Mouse (Mus musculus) frontal cortex, postnatal 36 days (tissue): Measurements from ENCODE around the gene Gipc3.
A peak's percentile ranks its signal among the peaks of the same experiment; 100 is the strongest.

Experiments
- DNase-seq, 2 experiments: peaks; one replicate each; pipeline ENCODE4 v3.0.0; 2022; ENCODE audit warnings: low spot score in 2 of 2

Gipc3 gene

DNA sequence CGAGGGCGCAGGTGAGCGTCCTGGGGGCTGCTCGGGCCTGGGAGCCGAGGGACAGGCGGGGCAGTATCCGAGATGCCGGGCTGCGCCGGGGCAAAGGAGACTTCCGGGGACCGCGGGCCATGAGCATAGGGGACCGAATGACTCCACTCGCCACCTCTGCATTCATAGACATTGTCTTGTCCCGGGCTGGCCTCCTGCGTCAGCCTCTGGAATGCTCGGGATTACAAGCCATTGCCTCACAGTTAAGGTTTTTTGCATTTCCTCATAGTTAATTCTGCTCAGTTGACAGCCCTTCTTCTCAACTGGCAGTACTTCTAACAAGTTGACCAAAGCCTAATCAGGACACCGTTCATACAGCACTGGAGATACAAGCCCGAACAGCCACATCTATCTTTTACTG is 21.6 kb downstream of the Gipc3 start:
- no peak for DNase-seq

DNA sequence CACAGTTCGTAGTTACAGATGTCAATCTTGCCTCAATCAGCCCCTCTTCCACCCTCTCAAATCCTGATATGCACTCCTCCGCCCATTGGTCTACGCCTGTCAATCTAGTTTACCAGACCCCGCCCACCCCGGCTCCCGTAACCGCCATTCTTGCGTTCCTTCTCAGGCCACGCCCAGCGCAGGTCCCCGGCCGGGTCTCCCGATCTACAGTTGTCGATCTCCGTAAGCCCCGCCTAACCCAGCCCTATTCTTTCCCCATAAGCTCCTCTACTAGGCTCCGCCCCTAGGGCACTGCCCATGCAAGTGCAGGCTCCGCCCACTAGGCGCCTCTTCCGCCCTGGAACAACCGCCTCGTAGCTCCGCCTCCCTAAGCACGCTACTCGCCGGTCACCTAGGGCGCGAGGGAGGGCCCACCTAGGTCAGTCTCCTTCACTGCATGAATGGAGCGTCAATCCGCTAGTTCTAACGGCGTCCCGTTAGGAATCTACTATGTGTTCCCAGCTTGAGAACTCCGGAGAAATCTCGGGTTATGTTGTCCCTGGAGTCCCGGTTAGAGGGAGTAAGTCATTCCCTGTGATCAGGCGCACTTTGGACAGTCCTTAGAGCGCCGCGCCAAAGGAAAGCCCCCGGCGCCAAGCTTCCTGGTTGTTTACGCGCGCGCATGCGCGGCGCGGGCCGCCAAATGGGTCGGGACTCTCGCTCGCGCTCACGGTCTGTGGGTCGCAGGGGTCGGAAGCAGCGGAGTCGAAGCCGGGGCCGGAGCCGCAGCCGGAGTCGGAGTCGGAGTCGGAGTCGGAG is 22.3 kb downstream of the Gipc3 start, which contains the start of gene Cactin:
Gene Cactin, plus strand, starts transcription at position 554 of the 798 bp plus-strand sequence.
- peak; percentile 98 to 99 for DNase-seq

DNA sequence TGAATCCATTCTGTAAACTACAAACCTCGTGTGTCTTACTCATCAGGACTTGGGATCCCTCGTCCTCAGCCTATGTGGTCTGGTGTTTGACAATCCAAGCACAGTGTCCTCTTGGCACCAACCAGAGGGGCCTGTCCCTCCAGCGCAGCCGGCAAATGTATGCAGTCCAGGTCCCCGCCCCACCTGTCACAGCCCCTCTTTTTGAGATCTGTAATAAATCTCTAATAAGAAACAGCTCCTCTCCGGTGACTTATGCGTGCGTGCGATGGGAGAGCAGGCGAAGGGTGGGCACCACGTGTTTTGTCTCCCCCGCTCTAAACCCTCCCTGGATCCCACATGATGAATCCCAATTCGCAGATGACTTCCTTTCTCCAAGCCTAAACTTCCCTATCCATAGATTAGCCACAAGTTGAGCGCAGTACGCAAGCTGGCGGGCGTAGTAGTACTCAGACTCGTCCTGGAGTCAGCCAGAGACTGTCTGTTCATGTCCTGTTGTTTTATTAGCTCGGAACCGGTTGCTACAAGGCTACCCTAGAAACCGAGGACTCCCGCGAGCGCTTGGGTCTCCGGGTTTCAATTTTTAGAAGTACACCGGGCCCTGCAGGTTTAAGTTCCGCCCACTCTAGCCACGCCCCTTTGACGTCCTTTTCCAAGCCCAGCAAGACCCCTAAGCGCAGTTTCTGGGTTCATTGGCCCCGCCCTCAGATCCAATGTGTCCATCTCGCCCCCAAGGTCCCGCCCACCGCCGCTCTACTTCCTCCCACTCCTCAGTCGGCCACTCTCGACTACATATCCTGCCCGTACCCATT is 23.1 kb downstream of the Gipc3 start:
- DNase-seq = no peak

DNA sequence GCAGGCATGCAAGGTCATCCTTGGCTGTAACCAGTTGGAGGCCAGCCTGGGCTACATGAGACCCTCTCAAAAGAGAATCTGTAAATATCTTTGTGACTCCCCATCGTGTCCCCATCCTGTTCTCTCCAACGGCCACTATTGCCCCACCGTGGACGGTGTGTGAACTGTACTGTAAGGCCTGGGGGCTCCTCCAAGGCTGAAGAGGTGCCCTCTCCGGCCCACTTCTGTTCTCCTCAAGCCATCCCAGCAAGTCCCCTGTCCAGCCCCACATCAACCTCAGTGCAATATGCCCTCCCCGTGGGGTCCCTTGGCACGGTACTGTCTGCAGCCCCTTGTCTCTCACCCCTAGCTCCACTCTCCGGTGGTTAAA is 23.8 kb downstream of the Gipc3 start:
- peak in 1 of 2 experiments; percentile 17 for DNase-seq

DNA sequence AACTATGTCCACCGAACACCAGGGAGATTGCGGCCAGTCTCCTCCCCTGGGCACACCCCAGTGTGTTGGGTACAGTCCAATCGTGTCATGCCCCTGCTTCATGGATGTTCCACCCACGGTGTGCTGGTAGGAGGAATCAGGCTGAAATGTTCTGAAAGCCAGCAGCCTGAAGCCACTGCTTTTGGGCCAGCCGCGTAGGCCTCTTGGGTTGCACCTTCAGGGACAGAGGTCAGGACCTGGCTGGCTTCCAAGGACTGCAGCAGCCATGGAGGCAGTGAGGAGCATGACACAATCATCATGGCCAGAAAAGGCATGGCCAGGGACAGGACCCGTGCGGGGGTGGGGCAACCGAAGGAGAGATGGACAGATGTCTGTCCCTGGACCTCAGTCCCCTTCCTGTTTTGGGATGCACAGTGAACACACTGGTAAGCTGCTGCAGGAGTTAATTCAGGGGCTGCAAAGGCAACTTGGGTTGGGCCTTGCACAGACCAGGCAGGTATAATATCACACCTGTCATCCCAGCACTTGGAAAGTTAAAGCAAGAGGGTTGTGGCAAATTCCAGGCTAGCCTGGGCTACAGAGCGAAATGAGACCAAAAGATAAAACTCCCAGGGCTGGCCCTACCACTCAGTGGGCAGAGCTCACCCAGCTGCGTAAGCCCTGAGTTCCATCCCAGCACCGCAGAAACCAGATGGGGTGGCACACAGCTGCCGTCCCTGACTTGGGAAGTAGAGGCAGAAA is 24.3 kb downstream of the Gipc3 start:
- DNase-seq = no peak

DNA sequence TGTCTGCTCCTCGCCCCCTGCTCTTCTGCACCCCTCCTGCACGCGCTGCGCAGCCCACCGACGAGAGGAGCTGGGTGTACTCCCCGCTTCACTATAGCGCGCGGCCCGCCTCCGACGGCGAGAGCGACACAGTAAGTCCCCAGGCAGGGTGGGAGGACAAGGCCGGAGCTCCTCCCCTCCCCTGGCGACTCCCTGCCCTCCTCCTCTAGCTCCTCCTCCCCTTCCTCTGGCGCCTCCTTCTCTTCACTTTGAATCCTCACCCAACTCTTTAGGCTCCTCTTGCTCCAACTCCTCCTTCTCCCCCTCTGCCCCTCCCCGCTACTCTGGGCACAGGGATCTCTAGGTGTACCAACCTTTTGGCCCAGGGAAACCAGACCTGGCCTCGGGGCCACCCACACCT is 25.8 kb downstream of the Gipc3 start:
- DNase-seq = no peak

DNA sequence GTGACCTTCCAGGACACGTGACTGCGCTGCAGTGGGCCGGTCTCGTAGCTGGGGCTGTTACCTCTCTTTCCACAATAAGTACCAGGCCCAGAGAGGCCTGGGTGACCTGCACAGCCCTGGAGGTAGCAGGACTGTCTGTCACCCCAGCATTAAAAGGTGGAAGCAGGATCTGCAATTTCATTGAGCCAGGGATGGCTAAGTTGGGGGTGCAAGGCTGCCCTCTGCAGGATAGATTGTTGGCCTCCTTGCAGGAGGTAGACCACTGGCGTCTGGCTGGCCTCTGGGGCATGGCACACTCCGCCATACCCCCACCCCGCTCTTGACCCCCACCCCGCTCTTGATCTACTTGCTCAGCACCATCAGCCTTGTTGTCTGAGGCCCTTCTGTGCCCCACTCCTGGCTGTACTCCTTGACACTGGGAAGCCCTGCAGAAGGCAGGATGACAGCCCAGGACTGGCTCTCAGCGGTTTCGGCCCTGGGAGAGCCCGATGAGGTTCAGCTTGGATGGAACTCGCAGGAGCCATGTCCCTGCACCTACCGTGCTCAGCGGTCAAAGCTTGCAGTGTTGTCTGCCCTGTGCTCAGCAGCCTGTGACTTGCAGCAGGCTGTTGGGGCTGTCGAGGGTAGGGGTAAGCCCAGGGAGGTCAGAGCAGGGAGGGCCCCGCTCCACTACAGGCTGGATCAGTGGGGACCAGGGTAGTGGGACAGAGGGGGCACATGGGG is 26.6 kb downstream of the Gipc3 start:
- no peak for DNase-seq

DNA sequence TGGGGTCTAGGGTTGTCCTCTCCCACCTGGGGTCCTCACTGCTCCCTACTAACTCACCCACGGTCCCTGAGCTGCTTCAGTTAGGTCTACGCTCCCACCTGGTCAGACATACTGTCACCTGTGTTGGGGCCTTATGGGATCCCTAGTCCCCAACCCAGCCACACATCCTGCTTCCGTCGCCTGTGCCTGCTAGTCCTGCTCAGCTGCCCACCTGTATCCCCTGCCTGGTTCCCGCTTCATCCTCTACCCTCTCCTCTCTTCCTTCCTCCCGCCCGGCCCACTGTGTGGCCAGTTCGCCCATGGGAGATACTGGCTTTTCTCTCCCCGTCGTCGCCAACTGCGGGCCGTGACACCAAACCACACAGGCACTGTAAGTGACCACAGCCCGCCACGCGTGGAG is 27.5 kb downstream of the Gipc3 start:
- DNase-seq = no peak

- no peak for DNase-seq
Measured at GRCm38 (mm10) chr10:81314201-81314600, 28.9 kb downstream of the Gipc3 start.

- DNase-seq = no peak
Measured at GRCm38 (mm10) chr10:81313581-81313980, 29.5 kb downstream of the Gipc3 start.

- DNase-seq = no peak
Measured at GRCm38 (mm10) chr10:81309571-81309970, 33.5 kb downstream of the Gipc3 start.

- DNase-seq = peak; percentile 63 to 82
Measured at GRCm38 (mm10) chr10:81306837-81307682, 36.0 kb downstream of the Gipc3 start.

DNA sequence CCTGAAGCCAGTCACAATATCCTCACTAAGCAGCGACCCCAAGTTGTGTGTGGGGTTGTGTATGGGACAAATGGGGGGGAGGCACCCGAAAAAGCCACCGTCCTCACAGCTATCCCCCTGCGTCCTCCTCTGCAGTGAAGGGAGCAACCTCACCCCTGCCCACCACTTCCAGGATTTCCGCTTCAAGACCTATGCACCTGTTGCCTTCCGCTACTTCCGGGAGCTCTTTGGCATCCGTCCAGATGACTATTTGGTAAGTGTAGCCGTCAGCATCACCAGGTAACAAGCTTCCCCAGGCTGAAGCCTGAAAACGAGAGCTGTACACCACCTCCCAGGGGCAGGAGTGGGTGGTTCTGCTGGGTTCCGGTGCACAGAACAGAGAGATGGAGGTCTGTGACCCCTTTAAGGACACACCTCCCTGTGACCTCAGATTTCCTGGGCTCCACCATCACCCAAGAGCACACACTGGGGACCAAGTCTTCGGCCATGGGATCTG is 36.8 kb downstream of the Gipc3 start:
- no peak for DNase-seq

- DNase-seq = no peak
Measured at GRCm38 (mm10) chr10:81305663-81306062, 37.4 kb downstream of the Gipc3 start.

GRCm38 (mm10) chr10:81304597-81305238 is 38.3 kb downstream of the Gipc3 start:
- peak in 1 of 2 experiments; percentile 55 for DNase-seq

- DNase-seq = no peak
Measured at GRCm38 (mm10) chr10:81303761-81304160, 39.3 kb downstream of the Gipc3 start.

GRCm38 (mm10) chr10:81303258-81303657 is 39.8 kb downstream of the Gipc3 start:
- DNase-seq = peak in 1 of 2 experiments; percentile 18

- DNase-seq = peak; percentile 75 to 82
Measured at GRCm38 (mm10) chr10:81302781-81303218, 40.3 kb downstream of the Gipc3 start.

DNA sequence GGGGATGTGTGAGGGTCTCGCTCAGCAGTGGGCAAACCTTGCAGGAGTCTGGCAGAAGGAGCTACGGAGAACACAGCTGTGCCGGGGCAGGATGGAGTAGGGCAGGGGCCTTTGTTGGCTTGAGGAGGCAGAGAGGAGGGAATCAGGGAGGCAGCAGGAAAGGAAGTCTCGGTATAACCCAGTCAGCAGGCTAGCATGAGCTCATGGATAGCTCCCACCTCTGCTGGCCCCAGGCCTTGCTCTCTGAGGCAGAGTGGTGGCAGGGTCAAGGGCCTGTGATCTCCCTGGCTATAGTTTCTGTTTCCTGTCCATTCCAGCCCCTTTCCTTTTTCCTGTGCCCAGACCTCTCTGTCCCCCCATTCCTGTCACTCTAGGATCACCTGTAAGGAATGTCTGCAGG is 40.8 kb downstream of the Gipc3 start:
- no peak for DNase-seq

- no peak for DNase-seq
Measured at GRCm38 (mm10) chr10:81301321-81301720, 41.7 kb downstream of the Gipc3 start.
